Mouse (Mus musculus) hindbrain, embryonic 13.5 days (tissue): ENCODE measurements at regions not wholly inside any gene's neighbourhood (a gene's known extent, or its start where the extent isn't known, plus 50 kb on each side); places are given as distances from the start of the nearest gene placed in this dataset.

Source experiments
- ATAC-seq: fragments of 200-750 bp; cut with Nextera tagmentation; 2 replicates; pipeline ENCODE4 v1.8.0; 2017; ENCODE audit warnings: moderate TSS enrichment; ENCODE audit not compliant: low FRiP score
- H3K27ac ChIP-seq: fragments of 300-500 bp; sonication (generic); 2 replicates; pipeline ENCODE4 v1.5.1; 2015; ENCODE audit warnings: inconsistent platforms, mild to moderate bottlenecking, moderate library complexity
- H3K27me3 ChIP-seq: fragments of 300-500 bp; sonication (generic); 2 replicates; pipeline ENCODE4 v1.6.1; 2015; ENCODE audit warnings: mild to moderate bottlenecking, inconsistent platforms
- H3K36me3 ChIP-seq: fragments of 300-500 bp; sonication (generic); 2 replicates; pipeline ENCODE4 v1.6.1; 2015; ENCODE audit warnings: mild to moderate bottlenecking, inconsistent platforms
- H3K4me1 ChIP-seq: fragments of 300-500 bp; sonication (generic); replicated peaks from 2 replicates; pipeline ENCODE4 v1.6.1; 2015; ENCODE audit warnings: inconsistent platforms
- H3K4me2 ChIP-seq: fragments of 300-500 bp; sonication (generic); 2 replicates; pipeline ENCODE4 v1.6.1; 2015; ENCODE audit warnings: inconsistent platforms, mild to moderate bottlenecking, moderate library complexity
- H3K4me3 ChIP-seq: fragments of 300-500 bp; sonication (generic); 2 replicates; pipeline ENCODE4 v1.5.1; 2015; ENCODE audit warnings: mild to moderate bottlenecking, inconsistent platforms
- H3K9ac ChIP-seq: fragments of 300-500 bp; sonication (generic); 2 replicates; pipeline ENCODE4 v1.6.1; 2015; ENCODE audit warnings: mild to moderate bottlenecking, inconsistent platforms
- H3K9me3 ChIP-seq: fragments of 300-500 bp; sonication (generic); 2 replicates; pipeline ENCODE4 v1.6.1; 2016; ENCODE audit warnings: inconsistent platforms
- WGBS: fragments of 180-500 bp; shearing (Covaris S2); methylation state at CpG from one replicate; pipeline ENCODE4 v1.1.7; 2015; 5-methylcytosine and 5-hydroxymethylcytosine counted together

DNA sequence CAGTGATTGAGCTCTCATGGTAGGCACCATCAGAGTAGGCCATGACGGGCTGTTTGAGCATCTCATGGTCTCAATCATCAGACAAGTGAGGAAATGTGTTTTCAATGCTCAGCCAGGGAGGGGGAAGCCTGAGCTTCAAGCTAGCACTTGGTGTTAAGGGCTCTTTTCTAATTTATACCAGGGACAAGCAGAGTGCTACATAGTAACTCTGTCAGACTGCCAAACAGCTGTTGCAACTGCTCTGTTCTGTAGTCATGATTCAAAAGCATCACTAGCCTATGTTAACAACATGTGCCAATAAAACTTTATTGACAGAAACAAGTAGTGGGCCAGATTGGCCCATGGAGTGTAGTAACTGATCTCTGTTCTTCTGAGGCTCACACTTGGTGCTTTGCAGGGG, 235.0 kb downstream of the Gm26897 start:
- ATAC-seq, result no peak

DNA sequence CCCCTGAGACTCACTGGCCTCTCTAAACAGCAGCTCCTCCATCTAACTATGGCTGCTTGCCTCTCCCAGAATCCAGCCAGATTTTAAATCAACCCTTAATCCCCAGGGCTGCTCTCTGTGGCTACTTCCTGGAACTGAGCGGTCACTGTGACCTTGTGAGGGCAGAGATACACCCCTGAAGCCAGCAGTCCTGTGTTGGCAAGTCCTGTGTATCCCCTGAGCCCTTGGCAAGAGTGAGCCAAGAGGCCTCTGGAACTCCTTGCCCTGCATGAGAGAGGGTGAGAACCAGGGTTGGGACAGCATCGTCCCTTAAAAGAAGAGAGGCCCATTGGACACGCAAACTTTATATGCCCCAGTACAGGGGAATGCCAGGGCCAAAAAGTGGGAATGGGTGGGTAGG, 237.5 kb downstream of the Gm26897 start:
- Histone ChIP-seq H3K4me1 (peaks cover 13% of the 10 kb centered on the region; the same call in 1 of the 2 replicates), H3K9me3 (peaks cover 7% of the 10 kb centered on the region; the same call in 1 of the 2 replicates), H3K4me2 (no peak overlapping the region), H3K27me3 (0 out of 2 replicates have a peak, but pooled peaks cover 6% of the 10 kb centered on the region), H3K36me3 (no peaks in the 10 kb centered on the region), H3K4me3 (no peak overlapping the region), H3K9ac (no peak overlapping the region), H3K27ac (no peak overlapping the region)
- no peak for ATAC-seq
- 75% methylated on average over 3 of the region's 3 CpGs for WGBS

More for the DNA sequence above, 235.0 kb downstream of the Gm26897 start:
- Histone ChIP-seq H3K27me3 (0 out of 2 replicates have a peak, but pooled peaks cover 6% of the 10 kb centered on the region), H3K4me1 (peaks cover 6% of the 10 kb centered on the region; the same call in 1 of the 2 replicates), H3K9me3 (no peaks in the 10 kb centered on the region), H3K9ac (no peak overlapping the region), H3K27ac (no peak overlapping the region), H3K4me3 (no peak overlapping the region), H3K36me3 (no peaks in the 10 kb centered on the region), H3K4me2 (no peak overlapping the region)
- 87% methylated on average over 1 of the region's 1 CpGs for WGBS

DNA sequence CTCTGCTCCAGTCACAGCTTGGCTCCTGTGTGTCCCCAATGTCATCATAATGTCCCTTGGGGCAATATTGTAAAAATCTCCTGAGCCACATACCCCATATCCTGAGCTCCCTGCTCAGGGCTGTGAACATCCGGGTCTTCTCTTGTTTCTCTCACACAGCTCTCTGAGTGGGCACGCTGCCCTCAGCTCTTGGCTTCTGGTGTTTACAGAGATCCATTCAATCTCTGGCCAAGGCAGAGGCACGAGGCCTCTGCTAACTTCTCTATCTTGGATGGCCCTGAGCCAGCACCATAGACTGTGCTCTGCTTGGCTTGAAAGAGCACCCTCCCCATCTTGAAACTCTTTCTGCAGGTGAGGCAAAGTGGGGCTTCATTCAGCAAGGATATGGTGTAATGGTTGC, 238.2 kb downstream of the Gm26897 start:
- Histone ChIP-seq H3K27me3 (0 out of 2 replicates have a peak, but pooled peaks cover 6% of the 10 kb centered on the region), H3K36me3 (no peaks in the 10 kb centered on the region), H3K4me2 (no peak overlapping the region), H3K4me3 (no peak overlapping the region), H3K9ac (no peak overlapping the region), H3K4me1 (peaks cover 13% of the 10 kb centered on the region; the same call in 1 of the 2 replicates), H3K27ac (no peak overlapping the region), H3K9me3 (peaks cover 7% of the 10 kb centered on the region; the same call in 1 of the 2 replicates)
- WGBS, result 69% methylated on average over 3 of the region's 3 CpGs
- ATAC-seq, result no peak

DNA sequence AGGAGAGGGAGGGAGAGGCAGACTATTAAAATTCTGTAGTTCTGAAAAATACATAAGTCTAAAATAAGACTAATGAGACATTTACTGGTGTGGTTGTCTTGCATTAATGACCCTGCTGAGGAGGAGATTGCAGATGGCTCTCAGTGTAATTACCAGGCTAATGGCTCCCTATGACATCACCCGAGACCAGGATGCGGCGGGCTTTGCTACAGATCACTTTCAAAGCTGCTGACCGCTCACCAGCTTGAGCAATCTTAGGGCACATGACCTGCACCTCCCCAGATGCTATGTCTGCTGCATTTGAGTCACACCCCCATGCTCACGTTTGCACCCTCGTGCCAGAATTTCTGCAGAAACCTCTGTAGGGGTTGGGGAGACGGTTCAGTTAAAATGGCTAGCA, 242.0 kb downstream of the Gm26897 start:
- H3K4me2 ChIP-seq, result no peak overlapping the region
- peaks cover 7% of the 10 kb centered on the region; the same call in 1 of the 2 replicates for H3K9me3 ChIP-seq
- H3K27me3 ChIP-seq, result 0 out of 2 replicates have a peak, but pooled peaks cover 3% of the 10 kb centered on the region
- H3K36me3 ChIP-seq, result no peaks in the 10 kb centered on the region
- H3K27ac ChIP-seq, result 0 out of 2 replicates have a peak overlapping the region, but pooled peaks have one; percentile 58
- 35% methylated on average over 7 of the region's 7 CpGs for WGBS
- H3K4me1 ChIP-seq, result peaks cover 8% of the 10 kb centered on the region; the same call in 1 of the 2 replicates
- no peak overlapping the region for H3K9ac ChIP-seq
- H3K4me3 ChIP-seq, result no peak overlapping the region
- no peak for ATAC-seq

DNA sequence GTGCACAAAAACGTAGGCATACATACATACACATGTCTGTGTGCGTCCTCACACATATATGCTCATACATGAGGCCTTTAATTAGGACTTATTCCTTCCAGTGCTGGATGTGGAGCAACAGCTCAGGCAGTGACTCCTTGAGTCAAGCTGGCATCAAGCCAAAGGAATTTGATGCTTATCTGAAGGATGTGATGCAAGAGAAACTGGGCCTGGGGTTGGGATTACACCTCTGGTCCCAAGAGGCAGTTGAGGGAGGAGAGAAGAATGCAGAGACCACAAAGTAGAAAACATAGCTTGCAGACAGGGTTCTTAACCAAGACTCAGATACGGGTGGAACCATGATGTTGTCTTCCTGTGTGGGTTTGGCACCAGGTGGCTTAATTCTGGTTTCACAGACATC, 245.9 kb downstream of the Gm26897 start:
- peaks cover 13% of the 10 kb centered on the region for H3K9me3 ChIP-seq
- H3K27me3 ChIP-seq, result no peaks in the 10 kb centered on the region
- peaks cover 8% of the 10 kb centered on the region; the same call in 1 of the 2 replicates for H3K4me1 ChIP-seq
- WGBS, result 92% methylated on average over 3 of the region's 3 CpGs
- no peak overlapping the region for H3K4me3 ChIP-seq
- H3K4me2 ChIP-seq, result no peak overlapping the region
- H3K27ac ChIP-seq, result no peak overlapping the region
- no peak for ATAC-seq
- H3K9ac ChIP-seq, result no peak overlapping the region
- H3K36me3 ChIP-seq, result no peaks in the 10 kb centered on the region

DNA sequence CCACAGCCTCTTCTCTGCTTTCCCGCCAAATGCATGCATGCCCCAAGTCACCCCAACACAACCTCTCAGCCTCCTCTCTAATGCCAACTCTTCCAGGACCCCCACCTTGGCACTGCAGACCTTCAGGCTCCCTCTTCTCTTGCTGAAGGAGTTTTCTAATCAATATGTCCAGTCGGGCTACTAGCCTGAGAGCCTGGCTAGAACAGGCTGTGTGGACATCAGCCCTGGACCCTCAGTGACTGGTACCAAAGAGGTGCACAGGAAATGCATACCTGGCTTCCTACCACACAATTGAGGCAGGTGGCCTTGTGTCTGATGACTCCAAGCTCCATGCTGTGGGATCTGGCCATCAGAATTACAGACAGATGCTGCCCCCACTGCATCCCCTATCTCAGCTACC, 248.4 kb downstream of the Gm26897 start:
- Histone ChIP-seq H3K27ac (no peak overlapping the region), H3K4me3 (no peak overlapping the region), H3K9me3 (peaks cover 7% of the 10 kb centered on the region; the same call in 1 of the 2 replicates), H3K4me2 (no peak overlapping the region), H3K27me3 (no peaks in the 10 kb centered on the region; the same call in 1 of the 2 replicates), H3K4me1 (peaks cover 10% of the 10 kb centered on the region; the same call in 1 of the 2 replicates), H3K9ac (no peak overlapping the region), H3K36me3 (no peaks in the 10 kb centered on the region)
- no peak for ATAC-seq
- WGBS, result 96% methylated on average over 2 of the region's 2 CpGs

DNA sequence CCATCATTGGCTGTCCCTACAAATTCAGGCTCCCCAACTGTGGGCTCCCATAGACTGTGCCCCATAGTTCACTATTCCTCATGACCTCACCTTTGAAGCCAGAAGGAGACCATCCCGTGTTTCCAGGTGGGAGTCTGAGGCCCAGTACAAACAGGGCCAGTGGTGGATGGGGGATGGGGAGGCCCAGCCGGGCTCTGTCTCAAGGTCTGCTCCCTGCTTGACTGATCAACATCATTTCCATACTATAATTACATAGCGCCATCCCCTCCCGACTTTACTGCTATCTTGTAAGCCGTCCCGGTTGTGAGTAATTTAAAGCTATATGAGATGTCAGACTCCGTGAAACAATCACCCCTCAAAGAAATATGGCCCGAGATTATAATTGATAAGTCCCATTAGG, 252.3 kb downstream of the Gm26897 start:
- no peak overlapping the region; the same call in 1 of the 2 replicates for H3K27ac ChIP-seq
- H3K9me3 ChIP-seq, result peaks cover 7% of the 10 kb centered on the region
- peaks cover 2% of the 10 kb centered on the region; the same call in 1 of the 2 replicates for H3K27me3 ChIP-seq

DNA sequence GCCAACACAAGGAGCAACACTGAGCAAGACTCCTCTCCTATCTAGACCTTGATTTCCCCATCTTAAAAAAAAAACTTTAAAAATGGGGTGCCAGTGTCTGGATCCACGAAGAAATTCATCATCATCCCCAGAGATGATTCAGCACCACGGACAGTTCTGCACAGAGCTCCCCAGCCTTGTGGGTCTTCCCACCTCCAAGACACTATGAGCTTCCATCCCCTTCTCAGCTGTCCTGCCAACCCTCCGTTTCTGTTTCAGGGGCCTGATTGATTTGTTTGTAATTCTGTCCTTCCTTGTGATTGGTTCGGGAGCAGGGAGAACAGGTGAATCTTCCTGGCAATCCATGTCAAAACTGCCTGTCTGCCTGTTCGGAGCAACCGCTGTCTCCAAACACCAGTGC, 253.3 kb downstream of the Gm26897 start:
- H3K4me2 ChIP-seq, result no peak overlapping the region
- H3K27me3 ChIP-seq, result peaks cover 2% of the 10 kb centered on the region; the same call in 1 of the 2 replicates
- ATAC-seq, result no peak
- peaks cover 10% of the 10 kb centered on the region; the same call in 1 of the 2 replicates for H3K4me1 ChIP-seq
- H3K36me3 ChIP-seq, result no peaks in the 10 kb centered on the region
- H3K9ac ChIP-seq, result no peak overlapping the region
- no peaks in the 10 kb centered on the region; the same call in 1 of the 2 replicates for H3K9me3 ChIP-seq
- no peak overlapping the region for H3K4me3 ChIP-seq
- H3K27ac ChIP-seq, result no peak overlapping the region
- WGBS, result 52% methylated on average over 6 of the region's 6 CpGs

More for the DNA sequence above, 252.3 kb downstream of the Gm26897 start:
- no peak overlapping the region for H3K9ac ChIP-seq
- ATAC-seq, result no peak
- no peak overlapping the region for H3K4me2 ChIP-seq
- H3K36me3 ChIP-seq, result no peaks in the 10 kb centered on the region
- H3K4me3 ChIP-seq, result no peak overlapping the region
- 55% methylated on average over 8 of the region's 8 CpGs for WGBS
- peaks cover 10% of the 10 kb centered on the region; the same call in 1 of the 2 replicates for H3K4me1 ChIP-seq

DNA sequence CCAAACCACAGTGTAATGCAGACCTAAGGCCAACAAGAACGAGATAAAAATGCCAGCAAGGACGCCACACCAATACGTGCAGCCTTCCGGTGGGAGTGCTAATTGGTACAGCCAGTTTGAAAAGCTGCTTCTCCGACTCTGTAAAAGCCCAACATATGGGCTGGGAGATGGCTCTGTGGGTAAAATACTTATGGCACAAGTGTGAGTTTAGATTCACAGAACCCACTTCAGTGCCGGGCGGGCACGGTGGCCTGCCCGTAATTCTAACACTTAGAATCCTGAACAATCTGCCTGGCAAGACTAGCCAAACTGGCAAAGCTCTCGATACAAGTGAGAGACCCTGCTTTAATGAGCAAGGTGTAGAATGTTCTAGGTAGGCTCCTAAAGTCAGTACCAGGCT, 258.1 kb downstream of the Gm26897 start:
- no peak overlapping the region for H3K4me3 ChIP-seq
- 0 out of 2 replicates have a peak, but pooled peaks cover 2% of the 10 kb centered on the region for H3K27me3 ChIP-seq
- no peak overlapping the region for H3K9ac ChIP-seq
- no peaks in the 10 kb centered on the region; the same call in 1 of the 2 replicates for H3K9me3 ChIP-seq
- peaks cover 6% of the 10 kb centered on the region; the same call in 1 of the 2 replicates for H3K4me1 ChIP-seq
- WGBS, result 87% methylated on average over 10 of the region's 10 CpGs
- H3K4me2 ChIP-seq, result no peak overlapping the region
- no peak overlapping the region for H3K27ac ChIP-seq
- H3K36me3 ChIP-seq, result no peaks in the 10 kb centered on the region
- no peak for ATAC-seq

DNA sequence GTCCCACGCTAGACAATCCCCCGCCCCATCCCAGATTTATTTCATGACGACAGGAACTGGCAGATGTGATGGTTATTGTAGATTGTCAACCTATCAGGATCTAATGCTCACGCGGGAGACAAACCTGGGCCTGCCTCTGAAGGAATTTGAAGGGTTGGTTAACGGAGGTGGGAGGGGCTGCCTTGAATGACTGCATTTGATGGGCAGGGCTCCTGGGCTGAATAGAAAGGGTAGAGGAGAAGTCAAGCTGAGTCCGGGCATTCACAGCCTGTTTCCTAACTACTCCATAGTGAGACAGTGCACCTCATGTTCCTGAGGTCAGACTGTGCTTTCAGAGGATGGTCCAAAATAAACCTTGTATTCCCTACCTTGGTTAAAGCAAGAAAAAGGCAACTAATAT, 259.1 kb downstream of the Cryba4 start:
- no peak for ATAC-seq
- 56% methylated on average over 7 of the region's 7 CpGs for WGBS
- peaks cover 10% of the 10 kb centered on the region; the same call in 1 of the 2 replicates for H3K4me1 ChIP-seq
- H3K4me2 ChIP-seq, result no peak overlapping the region
- no peaks in the 10 kb centered on the region; the same call in 1 of the 2 replicates for H3K9me3 ChIP-seq
- no peaks in the 10 kb centered on the region for H3K36me3 ChIP-seq
- H3K27ac ChIP-seq, result no peak overlapping the region
- H3K9ac ChIP-seq, result no peak overlapping the region
- no peak overlapping the region for H3K4me3 ChIP-seq
- H3K27me3 ChIP-seq, result 0 out of 2 replicates have a peak, but pooled peaks cover 4% of the 10 kb centered on the region

DNA sequence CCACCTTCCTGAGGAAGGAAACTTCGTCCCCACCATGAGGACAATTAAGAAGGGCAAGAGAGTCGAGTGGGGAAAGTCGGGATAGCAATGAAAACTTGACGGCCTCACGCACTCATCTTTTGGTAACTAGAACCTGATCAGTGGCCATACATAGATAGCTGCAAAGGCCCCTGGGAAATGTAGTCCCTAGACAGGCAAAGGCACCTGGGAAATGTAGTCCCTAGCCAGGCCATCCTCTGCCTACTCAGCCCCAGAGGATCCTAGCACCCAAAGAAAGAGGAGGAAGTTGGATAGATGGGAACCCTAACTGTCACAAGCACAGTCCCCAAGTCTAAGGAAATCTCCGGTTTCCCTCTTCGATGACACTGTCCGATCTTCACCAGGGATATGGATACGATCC, 258.4 kb downstream of the Cryba4 start:
- Histone ChIP-seq H3K4me2 (no peak overlapping the region), H3K27ac (no peak overlapping the region), H3K9me3 (no peaks in the 10 kb centered on the region; the same call in 1 of the 2 replicates), H3K27me3 (peaks cover 8% of the 10 kb centered on the region; the same call in 1 of the 2 replicates), H3K36me3 (no peaks in the 10 kb centered on the region), H3K4me3 (no peak overlapping the region), H3K9ac (no peak overlapping the region), H3K4me1 (peaks cover 10% of the 10 kb centered on the region; the same call in 1 of the 2 replicates)
- WGBS, result 81% methylated on average over 9 of the region's 9 CpGs
- ATAC-seq, result no peak

DNA sequence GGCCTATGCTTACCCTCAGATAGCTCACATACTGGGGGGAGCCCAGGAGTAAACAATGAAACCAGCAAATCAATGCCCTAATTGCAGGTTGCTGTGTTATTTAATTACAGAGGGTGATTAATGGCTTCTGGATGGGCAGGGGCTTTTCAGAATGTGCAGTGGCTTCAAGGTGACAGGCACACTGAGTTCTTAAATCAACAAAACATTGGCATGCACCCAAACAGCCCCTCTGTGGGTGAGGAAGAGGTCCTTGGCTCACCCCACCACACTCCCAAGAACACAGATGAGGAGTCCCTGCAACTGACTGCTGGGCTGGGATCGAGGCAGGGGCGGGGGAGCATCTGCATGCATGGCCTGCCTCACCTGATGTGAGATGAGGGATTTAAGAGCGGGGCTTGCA, 255.5 kb downstream of the Cryba4 start:
- peaks cover 13% of the 10 kb centered on the region; the same call in 1 of the 2 replicates for H3K27me3 ChIP-seq
- 58% methylated on average over 3 of the region's 3 CpGs for WGBS
- no peak overlapping the region for H3K27ac ChIP-seq
- no peaks in the 10 kb centered on the region for H3K36me3 ChIP-seq
- ATAC-seq, result no peak
- H3K9ac ChIP-seq, result no peak overlapping the region
- no peak overlapping the region for H3K4me2 ChIP-seq
- no peaks in the 10 kb centered on the region for H3K9me3 ChIP-seq
- H3K4me1 ChIP-seq, result peaks cover 26% of the 10 kb centered on the region
- no peak overlapping the region for H3K4me3 ChIP-seq
